Mouse (Mus musculus) lung, postnatal 0 days (tissue): Measurements from ENCODE around the gene Zc3h7a.

Experiments used
- CTCF ChIP-seq: IDR thresholded peaks from 2 replicates; pipeline ENCODE4 v1.5.1; 2016; ENCODE audit warnings: antibody characterized with exemption, mild to moderate bottlenecking
- EP300 ChIP-seq: IDR thresholded peaks from 2 replicates; pipeline ENCODE4 v1.6.1; 2016; ENCODE audit warnings: antibody characterized with exemption, mild to moderate bottlenecking, control low read depth

- TF ChIP-seq EP300 (no peak), CTCF (no peak)
Observed at GRCm38 (mm10) chr16:11217801-11218200, 41.6 kb upstream of the Zc3h7a start.
